Mouse (Mus musculus) forebrain, postnatal 0 days (tissue): ENCODE results near the gene Omg. TPM values are rescaled to one million over a fixed set of nuclear protein-coding genes. Genes with fewer than 3 reads are reported as not detected.

Experiments
- ATAC-seq: fragments of 200-750 bp; cut with Nextera tagmentation; 2 replicates; pipeline ENCODE4 v1.8.0; 2017; ENCODE audit warnings: mild to moderate bottlenecking, moderate library complexity
- DNase-seq: peaks from one replicate; pipeline ENCODE4 v3.0.0-alpha.2; 2015
- H3K27ac ChIP-seq: fragments of 300-500 bp; sonication (generic); 2 replicates; pipeline ENCODE4 v1.5.1; 2014; ENCODE audit warnings: low read depth, mild to moderate bottlenecking, antibody characterized with exemption, low read length, moderate library complexity, mixed read lengths
- H3K27me3 ChIP-seq: fragments of 300-500 bp; sonication (generic); 2 replicates; pipeline ENCODE4 v1.6.1; 2014; ENCODE audit warnings: mild to moderate bottlenecking, low read length, mixed read lengths; ENCODE audit not compliant: insufficient read depth
- H3K36me3 ChIP-seq: fragments of 300-500 bp; sonication (generic); 2 replicates; pipeline ENCODE4 v1.6.1; 2014; ENCODE audit warnings: mild to moderate bottlenecking, moderate library complexity; ENCODE audit not compliant: insufficient read depth
- H3K4me1 ChIP-seq: fragments of 300-500 bp; sonication (generic); 2 replicates; pipeline ENCODE4 v1.6.1; 2014; ENCODE audit warnings: antibody characterized with exemption; ENCODE audit not compliant: insufficient read depth
- H3K4me2 ChIP-seq: fragments of 300-500 bp; sonication (generic); 2 replicates; pipeline ENCODE4 v1.6.1; 2014; ENCODE audit warnings: low read depth, mild to moderate bottlenecking, moderate library complexity
- H3K4me3 ChIP-seq: fragments of 300-500 bp; sonication (generic); 2 replicates; pipeline ENCODE4 v1.5.1; 2014; ENCODE audit warnings: low read depth, low read length, mixed read lengths
- H3K9ac ChIP-seq: fragments of 300-500 bp; sonication (generic); 2 replicates; pipeline ENCODE4 v1.6.1; 2014; ENCODE audit warnings: mild to moderate bottlenecking
- H3K9me3 ChIP-seq: fragments of 300-500 bp; sonication (generic); 2 replicates; pipeline ENCODE4 v1.6.1; 2016; ENCODE audit warnings: low read length
- CTCF ChIP-seq: sonication (generic); IDR thresholded peaks from 2 replicates; pipeline ENCODE4 v1.5.1; 2016; ENCODE audit warnings: antibody characterized with exemption, control low read depth, low read depth
- polyA plus RNA-seq: library from polyadenylated mRNA; unstranded; fragments of >200 nt; fragmentation: Nextera tagmentation; extraction: Ambion mirVana; gene quantifications from 2 replicates; pipeline ENCODE4 v1.2.1, GENCODE M21; 2015
- total RNA-seq: library from RNA; depleted of rRNA; stranded (reverse); fragments of >200 nt; gene quantifications from 2 replicates; pipeline ENCODE4 v1.2.3, GENCODE M21; 2014; rRNA removed

Omg gene
- total and polyA plus RNA-seq, 2 experiments from 2014 or later, result 13.8 to 21.6 TPM

- DNase-seq, result no peak
- ATAC-seq, result no peak
- H3K9ac ChIP-seq, result no peak overlapping the region
- H3K4me1 ChIP-seq, result no peaks in the 10 kb centered on the region
- H3K4me2 ChIP-seq, result no peak overlapping the region
- no peaks in the 10 kb centered on the region for H3K9me3 ChIP-seq
- H3K36me3 ChIP-seq, result peaks cover 36% of the 10 kb centered on the region
- H3K27me3 ChIP-seq, result no peaks in the 10 kb centered on the region
- H3K27ac ChIP-seq, result no peak overlapping the region
- no peak for TF ChIP-seq CTCF
- no peak overlapping the region for H3K4me3 ChIP-seq
These were observed 50.9 kb downstream of the Omg start for GRCm38 (mm10) chr11:79452966-79453365.

Other genes starting within 250 kb of the Omg start
- 238 and 277 TPM in 2 replicates for gene Wsb1, start 249.4 kb downstream of the Omg start, total RNA-seq
- 157 and 215 TPM in 2 replicates for gene Wsb1, start 249.4 kb downstream of the Omg start, polyA plus RNA-seq
- gene Gm9964, start 207.2 kb downstream of the Omg start, total RNA-seq, result not detected in 2 replicates
- not detected in 2 replicates for gene Gm9964, start 207.2 kb downstream of the Omg start, polyA plus RNA-seq
- gene Nf1, start 164.4 kb downstream of the Omg start, total RNA-seq, result 61.1 and 72.6 TPM in 2 replicates
- 4.3 and 5.5 TPM in 2 replicates for gene Nf1, start 164.4 kb downstream of the Omg start, polyA plus RNA-seq
- 0.23 and 0.24 TPM in 2 replicates for gene Evi2b, start 19.7 kb upstream of the Omg start, total RNA-seq
- 0.38 and 0.40 TPM in 2 replicates for gene Evi2b, start 19.7 kb upstream of the Omg start, polyA plus RNA-seq
- not detected in 2 replicates for gene Evi2, start 26.5 kb upstream of the Omg start, total RNA-seq
- 0.05 TPM in 1 of 2 replicates, not detected in the other for gene Evi2, start 26.5 kb upstream of the Omg start, polyA plus RNA-seq
- 2.5 and 2.8 TPM in 2 replicates for gene Evi2a, start 26.5 kb upstream of the Omg start, total RNA-seq
- 2.5 and 4.6 TPM in 2 replicates for gene Evi2a, start 26.5 kb upstream of the Omg start, polyA plus RNA-seq
- 80.9 and 86.2 TPM in 2 replicates for gene Rab11fip4, start 87.1 kb upstream of the Omg start, total RNA-seq
- gene Rab11fip4, start 87.1 kb upstream of the Omg start, polyA plus RNA-seq, result 18.7 and 21.7 TPM in 2 replicates